ENCODE assay signal across 25 mouse cellular contexts in genomic region chr8:123131041-123131440, GRCm38 (mm10). TPM values are rescaled to one million over a fixed set of nuclear protein-coding genes. Genes with fewer than 3 reads are reported as not detected.
DNase-seq lines count a peak whose midpoint lies in the region; ATAC-seq and TF ChIP-seq lines count a peak whose summit lies in the region.
"Had no signal": no experiment of that assay in that cellular context is flagged by ENCODE, and none has a peak within 500 bp of the region (broad histone marks: within the 10 kb centered on the region; RNA-seq: fewer than 3 reads in every experiment).

No protein-coding gene starts in this region.

- intact Hi-C loops in heart, adult 2 months (cut with DNase I): no loop called here
- intact Hi-C loops in heart, postnatal 25 days (cut with DNase I): no loop called here

- H3K79me2 ChIP-seq in heart, adult 2 months (replicated peaks; ENCODE audit: control insufficient read depth, insufficient read depth, low read length): no peaks in the 10 kb centered on the region

- H3K4me2 ChIP-seq in heart, postnatal 0 days (ENCODE audit: low read depth, low read length): peak overlapping the region; percentile 2; the same call in 1 of the 2 replicates
- H3K4me2 ChIP-seq in lung, embryonic 16.5 days (ENCODE audit: low read depth, low read length): peak overlapping the region; percentile 4; the same call in 1 of the 2 replicates
- no peak overlapping the region for H3K4me2 ChIP-seq in intestine, embryonic 15.5 days (replicated peaks)
- H3K4me2 ChIP-seq: hindbrain, embryonic 14.5 days; limb, embryonic 15.5 days; liver, embryonic 15.5 days; midbrain, embryonic 13.5 days had no signal

- H3K27ac ChIP-seq in heart, adult 2 months: no peak overlapping the region
- peak overlapping the region; percentile 51 for H3K27ac ChIP-seq in heart, postnatal 0 days (ENCODE audit: low read depth)
- no peak overlapping the region for H3K27ac ChIP-seq in lung, embryonic 16.5 days (ENCODE audit: low read length)
- H3K27ac ChIP-seq in intestine, embryonic 15.5 days: no peak overlapping the region
- H3K27ac ChIP-seq: hindbrain, embryonic 14.5 days; limb, embryonic 15.5 days; liver, embryonic 15.5 days; midbrain, embryonic 13.5 days had no signal

- H3K9ac ChIP-seq in heart, adult 2 months (ENCODE audit: low read depth, low read length): 0 out of 2 replicates have a peak overlapping the region, but pooled peaks have one; percentile 21
- H3K9ac ChIP-seq in heart, postnatal 0 days (replicated peaks; ENCODE audit: low read depth, low read length): no peak overlapping the region
- no peak overlapping the region for H3K9ac ChIP-seq in lung, embryonic 16.5 days (ENCODE audit: low read length)
- H3K9ac ChIP-seq in intestine, embryonic 15.5 days: no peak overlapping the region
- H3K9ac ChIP-seq: hindbrain, embryonic 14.5 days; limb, embryonic 15.5 days; liver, embryonic 15.5 days; midbrain, embryonic 13.5 days had no signal

- WGBS in heart, adult 2 months: 30% methylated on average over 9 of the region's 9 CpGs
- 38% methylated on average over 9 of the region's 9 CpGs for WGBS in heart, postnatal 0 days
- 38% methylated on average over 9 of the region's 9 CpGs for WGBS in lung, embryonic 16.5 days
- WGBS in intestine, embryonic 15.5 days: 52% methylated on average over 9 of the region's 9 CpGs

- peak in 1 of 2 experiments; percentile 19 for DNase-seq in heart, adult 2 months
- DNase-seq in heart, postnatal 4 days: no peak
- DNase-seq in heart, postnatal 0 days (ENCODE audit: low spot score): no peak
- DNase-seq in heart, postnatal 25 days (ENCODE audit: low spot score): no peak
- DNase-seq in lung, adult 18-20 months: no peak
- DNase-seq: adrenal gland, postnatal 25 days; cerebellum, adult 8-10 months; cerebellum, postnatal 36 days; embryo, embryonic 11 days; gastrocnemius, postnatal 14 days; kidney, adult 2 months; left cerebral cortex, postnatal 4 days; retina, postnatal 1 day; right cerebral cortex, postnatal 25 days; spleen, adult 18-20 months had no signal

- no peak overlapping the region for H3K4me3 ChIP-seq in heart, adult 2 months
- no peak overlapping the region for H3K4me3 ChIP-seq in heart, postnatal 0 days (ENCODE audit: low read depth, low read length)
- H3K4me3 ChIP-seq in lung, embryonic 16.5 days (ENCODE audit: low read length): no peak overlapping the region
- no peak overlapping the region for H3K4me3 ChIP-seq in intestine, embryonic 15.5 days (replicated peaks)
- H3K4me3 ChIP-seq: limb, embryonic 15.5 days; liver, embryonic 15.5 days; midbrain, embryonic 13.5 days had no signal

- H3K36me3 ChIP-seq in heart, adult 2 months (ENCODE audit: control insufficient read depth, insufficient read depth, low read length): no peaks in the 10 kb centered on the region
- no peaks in the 10 kb centered on the region for H3K36me3 ChIP-seq in heart, postnatal 0 days (replicated peaks; ENCODE audit: control insufficient read depth, insufficient read depth, low read length)
- no peaks in the 10 kb centered on the region for H3K36me3 ChIP-seq in lung, embryonic 16.5 days (ENCODE audit: control insufficient read depth, insufficient read depth, low read length)
- H3K36me3 ChIP-seq in intestine, embryonic 15.5 days: no peaks in the 10 kb centered on the region
- H3K36me3 ChIP-seq: limb, embryonic 15.5 days; liver, embryonic 15.5 days; midbrain, embryonic 13.5 days had no signal

- TF ChIP-seq POLR2A in heart, adult 2 months (IDR thresholded peaks at IDR 0.05; ENCODE audit: insufficient read depth, low read depth, low read length): no peak

- no peak for ATAC-seq in heart, postnatal 0 days (ENCODE audit: insufficient read depth, low read depth)
- no peak for ATAC-seq in lung, embryonic 16.5 days (ENCODE audit: low read depth)
- ATAC-seq in intestine, embryonic 15.5 days: no peak
- ATAC-seq: forebrain, embryonic 16.5 days; inflammation-experienced regulatory T-cells, adult 6 months; midbrain, embryonic 13.5 days had no signal

- no peaks in the 10 kb centered on the region for H3K27me3 ChIP-seq in heart, adult 2 months (ENCODE audit: control insufficient read depth, insufficient read depth, low read length)
- H3K27me3 ChIP-seq in heart, postnatal 0 days (ENCODE audit: control insufficient read depth, insufficient read depth, low read length): peaks cover 19% of the 10 kb centered on the region
- peaks cover 4% of the 10 kb centered on the region; the same call in 1 of the 2 replicates for H3K27me3 ChIP-seq in lung, embryonic 16.5 days (ENCODE audit: control insufficient read depth, insufficient read depth, low read depth, low read length)
- no peaks in the 10 kb centered on the region for H3K27me3 ChIP-seq in intestine, embryonic 15.5 days (replicated peaks)

- H3K9me3 ChIP-seq in heart, postnatal 0 days (replicated peaks; ENCODE audit: control insufficient read depth, low read length): no peaks in the 10 kb centered on the region
- H3K9me3 ChIP-seq in lung, embryonic 16.5 days (ENCODE audit: control insufficient read depth, low read length): peaks cover 4% of the 10 kb centered on the region; the same call in 1 of the 2 replicates
- H3K9me3 ChIP-seq in intestine, embryonic 15.5 days: no peaks in the 10 kb centered on the region
- H3K9me3 ChIP-seq: limb, embryonic 15.5 days; midbrain, embryonic 13.5 days had no signal

- peaks cover 2% of the 10 kb centered on the region; the same call in 1 of the 2 replicates for H3K4me1 ChIP-seq in heart, adult 2 months (ENCODE audit: control insufficient read depth, insufficient read depth, low read length)
- H3K4me1 ChIP-seq in heart, postnatal 0 days (ENCODE audit: control insufficient read depth, insufficient read depth): no peaks in the 10 kb centered on the region
- H3K4me1 ChIP-seq in lung, embryonic 16.5 days (replicated peaks; ENCODE audit: control insufficient read depth, insufficient read depth, low read length): no peaks in the 10 kb centered on the region
- no peaks in the 10 kb centered on the region; the same call in 1 of the 2 replicates for H3K4me1 ChIP-seq in intestine, embryonic 15.5 days (replicated peaks)

- TF ChIP-seq CTCF in heart, adult 2 months (IDR thresholded peaks at IDR 0.05): no peak
- no peak for TF ChIP-seq CTCF in heart, postnatal 0 days (IDR thresholded peaks at IDR 0.05; ENCODE audit: low read depth)

- no peak for TF ChIP-seq EP300 in heart, adult 2 months (IDR thresholded peaks at IDR 0.05; ENCODE audit: insufficient read depth, low read depth, low read length)
- no peak for TF ChIP-seq EP300 in heart, postnatal 0 days (IDR thresholded peaks at IDR 0.05; ENCODE audit: low read depth)

RNA-seq across cellular contexts. Expression of gene Cpne7, which starts 13.9 kb away (rescaled TPM):
- under 1 TPM; 0.18 to 0.91 TPM for total RNA-seq in heart, adult 2 months (2021)
- polyA plus RNA-seq in heart, adult 2 months (2012; rRNA removed): 0.91 and 1.7 TPM in 2 replicates
- total RNA-seq in heart, postnatal 4 days (2021): under 1 TPM; 0.14 to 0.16 TPM
- total RNA-seq in heart, postnatal 0 days (2014; rRNA removed; ENCODE audit: low replicate concordance): 0.42 and 9.0 TPM in 2 replicates
- polyA plus RNA-seq in heart, postnatal 0 days (2015; fragmentation: Nextera tagmentation; extraction: Ambion mirVana): 0.15 and 0.16 TPM in 2 replicates
- total RNA-seq in heart, postnatal 25 days (2021): under 1 TPM; 0.36 to 0.39 TPM
- 0.73 and 0.83 TPM in 2 replicates for polyA plus RNA-seq in lung, embryonic 16.5 days (2015; fragmentation: Nextera tagmentation; extraction: Ambion mirVana)
- polyA plus RNA-seq in intestine, embryonic 15.5 days (2015; fragmentation: Nextera tagmentation; extraction: Ambion mirVana): 0.98 and 1.3 TPM in 2 replicates

RNA-seq across cellular contexts. Expression of gene Sult5a1, which starts 27.1 kb away (rescaled TPM):
- under 1 TPM; 0.27 to 0.91 TPM for total RNA-seq in heart, adult 2 months (2021)
- polyA plus RNA-seq in heart, adult 2 months (2012; rRNA removed): 2.3 and 5.3 TPM in 2 replicates
- 1 to 10 TPM; 1.3 to 1.6 TPM for total RNA-seq in heart, postnatal 4 days (2021)
- total RNA-seq in heart, postnatal 0 days (2014; rRNA removed; ENCODE audit: low replicate concordance): 1.4 and 3.4 TPM in 2 replicates
- 1.6 and 2.0 TPM in 2 replicates for polyA plus RNA-seq in heart, postnatal 0 days (2015; fragmentation: Nextera tagmentation; extraction: Ambion mirVana)
- 1 to 10 TPM in 1 of 2 experiments, under 1 TPM in 1; 0.56 to 1.1 TPM for total RNA-seq in heart, postnatal 25 days (2021)
- polyA plus RNA-seq in lung, embryonic 16.5 days (2015; fragmentation: Nextera tagmentation; extraction: Ambion mirVana): 21.2 and 24.7 TPM in 2 replicates
- polyA plus RNA-seq in intestine, embryonic 15.5 days (2015; fragmentation: Nextera tagmentation; extraction: Ambion mirVana): 12.1 and 12.3 TPM in 2 replicates
- total RNA-seq: left cerebral cortex, postnatal 4 days; megakaryocyte, adult 5-6 weeks had no signal

RNA-seq across cellular contexts. Expression of gene Rpl13, which starts 28.9 kb away (rescaled TPM):
- 100 to 1,000 TPM; 418 to 463 TPM for total RNA-seq in heart, adult 2 months (2021)
- polyA plus RNA-seq in heart, adult 2 months (2012; rRNA removed): 440 and 616 TPM in 2 replicates
- total RNA-seq in heart, postnatal 4 days (2021): 100 to 1,000 TPM; 641 to 660 TPM
- total RNA-seq in heart, postnatal 0 days (2014; rRNA removed; ENCODE audit: low replicate concordance): 2,455 and 2,720 TPM in 2 replicates
- polyA plus RNA-seq in heart, postnatal 0 days (2015; fragmentation: Nextera tagmentation; extraction: Ambion mirVana): 813 and 854 TPM in 2 replicates
- total RNA-seq in heart, postnatal 25 days (2021): 100 to 1,000 TPM; 426 to 434 TPM
- 1,316 and 1,484 TPM in 2 replicates for polyA plus RNA-seq in lung, embryonic 16.5 days (2015; fragmentation: Nextera tagmentation; extraction: Ambion mirVana)
- 1,399 and 1,578 TPM in 2 replicates for polyA plus RNA-seq in intestine, embryonic 15.5 days (2015; fragmentation: Nextera tagmentation; extraction: Ambion mirVana)

RNA-seq across cellular contexts. Expression of gene Dpep1, which starts 55.0 kb away (rescaled TPM):
- 10 to 100 TPM; 35.4 to 55.0 TPM for total RNA-seq in heart, adult 2 months (2021)
- 80.1 and 103 TPM in 2 replicates for polyA plus RNA-seq in heart, adult 2 months (2012; rRNA removed)
- total RNA-seq in heart, postnatal 4 days (2021): 10 to 100 TPM in 1 of 2 experiments, 1 to 10 TPM in 1; 7.5 to 11.6 TPM
- 32.3 and 58.6 TPM in 2 replicates for total RNA-seq in heart, postnatal 0 days (2014; rRNA removed; ENCODE audit: low replicate concordance)
- 16.3 and 17.6 TPM in 2 replicates for polyA plus RNA-seq in heart, postnatal 0 days (2015; fragmentation: Nextera tagmentation; extraction: Ambion mirVana)
- 10 to 100 TPM; 29.6 to 30.7 TPM for total RNA-seq in heart, postnatal 25 days (2021)
- polyA plus RNA-seq in lung, embryonic 16.5 days (2015; fragmentation: Nextera tagmentation; extraction: Ambion mirVana): 15.4 and 20.9 TPM in 2 replicates
- 3.9 and 5.4 TPM in 2 replicates for polyA plus RNA-seq in intestine, embryonic 15.5 days (2015; fragmentation: Nextera tagmentation; extraction: Ambion mirVana)
- total RNA-seq: ES-E14; left cerebral cortex, postnatal 4 days had no signal
- polyA plus RNA-seq: inflammation-experienced regulatory T-cells, adult 6 months; midbrain, embryonic 13.5 days had no signal
